Mouse (Mus musculus) activated CD4-positive, CD25-positive, alpha-beta regulatory T cell, adult 4 months (primary cell): ENCODE data around the gene Olfr503. TPM values are rescaled to one million over a fixed set of nuclear protein-coding genes. Genes with fewer than 3 reads are reported as not detected.
"Not testable (repeated sequence)": the region's sequence is repeated elsewhere in the genome, so short reads cannot be mapped to it uniquely, and the experiment has no call there.

Experiments used
- ATAC-seq: one replicate; pipeline ENCODE4 v1.8.0; 2017
- polyA plus RNA-seq, 2 experiments: library from polyadenylated mRNA; unstranded; fragments of 100-300 nt; shearing (Covaris generic); gene quantifications; one replicate each; pipeline ENCODE4 v1.2.1; 2017

The Olfr503 gene
- not detected for polyA plus RNA-seq

DNA sequence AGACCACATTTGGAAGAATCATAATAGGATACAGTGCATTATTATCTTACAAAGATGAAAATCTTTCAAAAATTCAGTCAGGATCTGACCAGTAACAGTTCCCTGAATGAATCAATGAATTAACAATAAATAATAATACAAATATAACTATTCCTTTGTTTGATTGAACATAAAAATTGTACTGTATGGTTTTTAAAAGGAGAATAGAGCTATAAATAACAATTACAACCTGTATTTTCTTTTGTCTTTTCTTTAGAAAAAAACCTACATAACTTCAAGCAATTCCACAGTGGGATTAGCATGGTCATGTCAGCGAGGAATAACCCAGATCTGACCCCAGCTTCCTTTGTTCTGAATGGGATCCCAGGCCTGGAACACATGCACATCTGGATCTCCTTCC lies at the start of gene Olfr503:
Gene Olfr503 (plus strand): TSS at position 301 of the 400 bp plus-strand sequence.
- not testable (repeated sequence) for ATAC-seq

DNA sequence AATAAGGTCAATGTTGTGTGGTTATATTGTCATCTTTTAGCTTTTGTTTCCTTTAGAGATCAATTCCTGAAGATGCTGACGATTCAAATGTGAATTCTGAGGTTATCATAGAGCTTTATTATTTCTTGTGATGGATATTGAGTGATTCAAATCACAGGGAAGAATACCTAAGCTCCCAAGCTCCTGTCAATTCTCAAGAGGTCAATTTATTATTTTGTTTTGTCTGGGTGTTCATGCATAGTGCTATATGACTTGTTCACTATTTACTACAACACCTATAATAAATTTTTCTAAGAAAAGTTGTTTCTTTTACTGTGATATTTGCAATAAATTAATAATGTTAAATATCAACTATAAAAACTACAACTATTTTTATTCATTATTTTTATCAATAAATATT lies 19.4 kb upstream of the Olfr503 start, which contains the start of gene Olfr502:
Gene Olfr502 (minus strand): TSS at position 101 of the 400 bp plus-strand sequence.
- no peak for ATAC-seq

DNA sequence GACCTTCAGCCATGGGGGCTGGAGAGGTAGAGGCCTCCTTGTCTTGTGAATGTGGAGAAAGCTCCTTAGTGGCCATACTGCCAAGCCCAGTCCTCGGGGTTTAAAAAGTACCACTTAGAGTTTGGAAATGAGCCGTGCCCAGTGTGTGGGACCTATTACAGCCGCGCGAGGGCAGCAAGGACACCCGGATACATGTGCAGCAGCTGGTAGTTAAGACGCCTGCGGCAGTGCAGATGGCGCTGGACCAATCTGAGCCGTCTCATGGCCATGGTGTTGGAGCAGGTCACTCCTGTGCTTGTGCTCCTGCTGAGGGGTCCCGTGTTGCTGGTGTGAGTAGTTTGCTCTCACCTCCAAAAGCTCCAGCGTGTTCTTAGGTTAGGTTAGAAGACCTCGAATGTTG lies 1.9 kb upstream of the Olfr503 start:
- no peak for ATAC-seq

- no peak for ATAC-seq
These were observed 21.4 kb downstream of the Olfr503 start, which contains the start of gene Olfr504 for GRCm38 (mm10) chr7:108565693-108566092. Gene Olfr504, minus strand, starts transcription at chr7:108565793.

DNA sequence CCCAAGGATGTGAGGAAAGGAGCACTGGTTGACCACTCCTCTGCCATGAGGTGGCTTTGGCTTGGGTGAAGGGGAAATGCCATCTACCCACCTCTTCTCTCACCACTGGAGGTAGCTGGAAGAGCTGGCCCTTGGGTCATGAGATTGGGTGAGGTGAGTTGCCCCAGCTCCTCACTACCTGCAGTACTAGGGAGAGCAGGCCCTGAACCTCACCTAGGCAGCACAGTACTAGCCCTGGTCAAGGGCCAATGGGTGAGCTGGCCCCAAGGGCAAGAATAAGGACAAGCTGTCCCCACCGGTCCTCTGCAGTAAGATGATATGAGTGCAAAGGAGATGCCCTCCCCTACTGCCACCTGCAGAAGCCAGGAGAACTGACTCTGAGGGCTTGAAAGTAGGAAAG lies 45.5 kb downstream of the Olfr503 start:
- no peak for ATAC-seq

Other genes starting within 250 kb of the Olfr503 start
- not detected for gene Olfr491, start 231.1 kb upstream of the Olfr503 start, polyA plus RNA-seq
- not detected for gene Olfr492, start 220.9 kb upstream of the Olfr503 start, polyA plus RNA-seq
- not detected for gene Olfr493, start 197.5 kb upstream of the Olfr503 start, polyA plus RNA-seq
- gene Olfr494, start 179.2 kb upstream of the Olfr503 start, polyA plus RNA-seq: not detected
- not detected for gene Olfr495, start 151.4 kb upstream of the Olfr503 start, polyA plus RNA-seq
- not detected for gene Olfr497, start 124.1 kb upstream of the Olfr503 start, polyA plus RNA-seq
- gene Olfr498, start 79.2 kb upstream of the Olfr503 start, polyA plus RNA-seq: not detected
- not detected for gene Olfr502, start 19.5 kb upstream of the Olfr503 start, polyA plus RNA-seq
- gene Olfr504, start 21.3 kb downstream of the Olfr503 start, polyA plus RNA-seq: not detected
- gene Olfr506, start 66.3 kb downstream of the Olfr503 start, polyA plus RNA-seq: not detected
- gene Olfr507, start 77.3 kb downstream of the Olfr503 start, polyA plus RNA-seq: not detected
- not detected for gene Olfr508, start 85.5 kb downstream of the Olfr503 start, polyA plus RNA-seq
- not detected for gene Olfr509, start 107.4 kb downstream of the Olfr503 start, polyA plus RNA-seq
- gene Olfr510, start 121.9 kb downstream of the Olfr503 start, polyA plus RNA-seq: not detected
- not detected for gene Olfr512, start 168.8 kb downstream of the Olfr503 start, polyA plus RNA-seq
- not detected for gene Olfr513, start 206.4 kb downstream of the Olfr503 start, polyA plus RNA-seq